Mouse (Mus musculus) ovary, postnatal 36 days (tissue): ENCODE data around the gene Glis3.

Experiments
- DNase-seq: peaks from one replicate; pipeline ENCODE4 v3.0.0; 2022; ENCODE audit warnings: low spot score, mixed read lengths

Glis3 gene

DNA sequence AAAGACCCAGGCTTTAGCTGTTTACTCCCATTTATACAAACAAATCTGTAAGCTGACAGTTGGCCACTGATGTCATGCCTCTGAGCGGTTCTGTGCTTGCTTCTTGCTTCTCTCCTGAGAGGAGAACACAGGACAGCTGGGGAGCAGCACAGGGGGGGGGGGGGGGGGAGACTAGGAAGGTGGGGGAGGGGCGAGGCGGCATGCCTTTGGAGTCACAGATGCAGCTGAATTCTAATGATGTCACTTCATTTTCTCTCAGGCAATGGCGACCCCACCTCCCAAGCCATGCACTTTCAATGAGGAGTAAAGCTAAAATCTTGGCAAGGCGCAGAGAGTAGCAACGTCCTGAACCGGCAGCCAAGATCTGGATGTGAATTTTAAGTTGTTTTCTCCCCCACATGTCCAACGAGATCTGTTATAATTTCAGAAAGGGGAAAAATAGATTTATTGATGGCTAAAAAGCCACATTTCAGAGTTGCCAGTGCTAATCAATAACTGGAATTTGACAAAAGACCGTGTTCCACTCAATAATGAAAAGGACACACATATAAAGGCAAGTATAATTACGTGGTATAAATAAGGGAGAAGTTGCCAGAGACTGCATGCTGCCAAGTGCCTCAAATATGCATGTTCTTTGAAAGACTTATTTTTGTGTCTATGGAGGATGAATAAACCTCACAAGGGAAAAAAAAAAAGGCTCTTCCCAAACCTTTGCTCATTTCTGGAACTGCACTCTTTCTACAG, 297.5 kb downstream of the Glis3 start:
- DNase-seq, result no peak

DNA sequence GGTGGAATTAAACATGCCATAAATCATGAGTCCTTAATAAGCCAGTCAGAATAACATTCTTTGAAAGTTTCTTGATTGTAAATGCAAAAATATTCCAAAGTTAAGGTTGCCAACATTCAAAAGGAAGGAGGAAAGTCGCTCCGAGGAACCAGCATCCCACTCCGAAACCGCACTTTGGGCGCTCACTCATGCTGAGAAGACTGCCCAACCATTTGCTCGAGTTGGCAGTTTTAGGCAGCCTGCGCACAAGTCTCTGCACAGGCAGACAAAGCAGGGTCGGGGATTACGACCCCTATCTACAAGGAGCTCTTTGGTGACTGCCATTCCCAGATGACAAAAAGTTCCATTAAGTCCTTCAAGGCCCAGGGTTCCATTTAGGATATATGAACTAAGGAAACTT, 298.4 kb downstream of the Glis3 start:
- DNase-seq, result no peak

DNA sequence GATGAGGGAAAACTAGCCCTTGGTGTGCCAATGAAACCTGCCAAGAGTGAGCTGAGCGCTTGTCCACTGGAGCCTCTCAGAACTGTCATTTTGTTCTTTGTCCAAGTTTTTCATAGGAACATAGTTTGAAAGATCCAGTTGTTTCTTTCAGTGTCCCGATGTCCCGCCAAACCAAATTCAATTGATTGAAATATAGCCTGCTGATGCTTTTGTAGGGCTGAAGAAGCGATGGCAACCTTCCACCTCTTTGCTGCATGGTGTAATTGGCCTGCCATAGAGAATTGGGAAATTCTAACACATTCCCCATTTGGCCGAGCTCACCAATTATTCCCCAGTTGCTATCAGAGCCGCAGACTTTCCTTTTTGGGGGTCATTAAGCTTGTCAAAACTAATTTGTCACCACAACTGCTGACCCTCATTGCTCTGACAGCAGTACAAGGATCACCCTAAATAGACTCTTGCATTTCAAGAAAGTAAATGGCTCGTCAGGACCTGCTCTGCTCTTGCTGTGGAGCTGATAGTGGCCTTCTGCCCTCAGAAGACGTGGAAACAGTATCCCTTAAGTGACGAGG, 299.1 kb downstream of the Glis3 start:
- DNase-seq, result no peak

DNA sequence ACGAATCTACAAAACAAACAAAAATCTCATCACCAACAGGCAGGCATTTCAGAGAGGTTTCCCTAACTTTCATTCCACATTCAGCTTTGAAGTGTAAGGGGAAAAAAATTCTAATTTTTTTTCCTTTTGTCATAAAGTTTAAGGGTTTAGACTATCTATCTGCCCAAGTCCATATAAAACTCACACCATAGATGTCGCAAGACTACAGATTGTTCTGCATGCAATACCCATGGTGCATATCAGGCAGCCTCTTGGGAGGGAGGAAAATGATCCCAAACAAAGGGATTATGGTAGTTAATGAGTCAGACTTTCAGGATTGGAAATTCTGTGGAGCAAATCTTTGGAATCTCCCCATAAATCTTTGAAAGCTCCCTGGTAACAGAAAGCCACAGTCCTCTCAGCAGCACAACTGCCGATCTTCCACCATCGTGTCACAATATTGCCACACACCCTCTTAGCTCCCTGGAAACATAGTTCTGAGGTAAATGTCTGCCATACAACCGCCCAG, 302.0 kb downstream of the Glis3 start:
- DNase-seq, result no peak

DNA sequence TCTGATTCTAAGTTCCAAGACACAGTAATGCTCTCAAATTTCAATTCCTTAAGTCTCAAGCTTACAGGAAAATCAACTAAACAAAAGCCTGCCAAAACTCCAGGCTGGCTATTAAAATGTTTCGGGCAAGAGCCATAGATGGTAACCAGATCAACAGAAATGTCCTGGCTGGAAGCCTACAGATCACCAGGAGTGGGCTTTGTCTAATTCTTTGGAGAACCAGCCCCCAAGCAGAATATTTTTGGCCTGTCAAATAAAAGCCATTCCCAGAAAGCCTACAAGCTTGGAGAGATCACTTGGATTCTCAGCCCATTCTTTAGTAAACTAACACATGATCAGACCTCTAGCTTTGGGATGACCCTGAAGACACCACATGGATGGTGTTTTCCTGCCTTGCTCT, 303.5 kb downstream of the Glis3 start:
- DNase-seq, result no peak

DNA sequence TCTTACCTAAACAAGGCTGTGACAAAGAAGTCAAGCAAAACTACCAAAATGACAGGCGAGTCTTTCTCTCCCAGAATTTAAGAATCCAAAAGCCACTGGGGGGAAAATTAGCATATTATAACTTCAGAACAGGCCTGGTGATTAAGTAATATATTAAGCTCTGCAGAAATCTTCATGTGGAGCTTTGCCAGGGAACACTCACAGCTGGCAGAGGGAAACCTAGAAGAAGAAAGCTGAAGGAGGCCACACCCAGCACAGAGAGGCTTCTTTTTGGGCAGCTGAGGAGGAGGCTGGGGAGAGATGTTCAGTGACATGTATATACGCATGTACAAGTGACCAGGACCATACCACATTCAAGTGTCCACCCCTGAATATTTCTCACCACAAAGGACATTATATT, 304.1 kb downstream of the Glis3 start:
- DNase-seq, result no peak

DNA sequence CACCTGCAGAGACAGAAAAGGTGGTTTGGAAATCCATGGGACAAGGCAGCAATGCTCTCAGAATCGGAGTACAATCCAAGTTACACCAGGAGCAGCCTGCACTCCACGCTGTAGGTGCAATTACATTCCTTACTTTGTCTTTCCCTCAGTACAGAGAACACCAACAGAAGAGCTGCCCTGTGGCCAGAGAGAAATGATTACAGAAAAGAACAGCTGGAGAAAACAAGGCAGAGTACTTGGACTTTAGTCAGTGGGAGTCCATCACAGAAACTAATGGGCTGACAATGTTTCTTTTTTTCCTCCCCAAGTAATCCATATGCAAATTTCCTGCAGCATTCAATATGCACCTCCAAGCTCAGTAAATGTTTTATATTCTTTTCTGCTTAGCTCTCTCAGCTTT, 305.4 kb downstream of the Glis3 start:
- no peak for DNase-seq

DNA sequence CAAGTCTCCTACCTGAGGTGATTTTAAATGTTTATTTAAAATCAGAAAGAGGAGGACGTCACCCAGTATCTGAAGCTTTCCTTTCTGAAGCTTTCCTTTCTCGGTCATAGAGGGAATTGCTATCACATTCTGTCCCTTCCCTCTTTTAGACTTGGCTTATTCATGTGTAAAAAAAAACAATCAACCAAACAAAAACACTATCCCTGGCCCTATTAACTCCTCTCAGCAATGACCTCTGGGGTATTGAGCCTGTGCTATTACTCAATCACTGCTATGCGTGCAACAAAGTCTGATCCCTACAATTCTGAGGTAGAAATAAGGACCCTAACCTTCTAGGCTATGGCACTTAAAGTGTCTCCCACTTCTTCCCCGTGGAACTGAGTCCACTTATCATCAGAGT, 311.7 kb downstream of the Glis3 start:
- DNase-seq, result no peak

DNA sequence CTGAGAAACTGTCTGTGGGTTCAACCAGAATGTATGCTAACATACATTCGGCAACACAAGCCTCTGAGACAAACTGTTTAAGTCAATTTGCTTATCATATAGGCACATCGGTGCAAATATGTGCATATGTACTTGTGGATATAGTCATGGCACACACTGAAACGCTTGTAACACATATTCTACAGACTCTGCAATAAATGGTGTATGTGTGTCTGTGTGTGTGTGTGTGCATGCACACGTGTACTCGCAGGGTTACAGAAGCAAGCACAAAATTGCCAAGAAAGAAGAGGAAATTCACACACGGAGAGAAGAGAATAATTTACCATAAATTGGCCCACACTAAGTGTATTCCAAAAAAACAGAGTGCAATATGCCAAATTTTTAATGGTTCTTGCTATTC, 312.6 kb downstream of the Glis3 start:
- DNase-seq, result no peak

DNA sequence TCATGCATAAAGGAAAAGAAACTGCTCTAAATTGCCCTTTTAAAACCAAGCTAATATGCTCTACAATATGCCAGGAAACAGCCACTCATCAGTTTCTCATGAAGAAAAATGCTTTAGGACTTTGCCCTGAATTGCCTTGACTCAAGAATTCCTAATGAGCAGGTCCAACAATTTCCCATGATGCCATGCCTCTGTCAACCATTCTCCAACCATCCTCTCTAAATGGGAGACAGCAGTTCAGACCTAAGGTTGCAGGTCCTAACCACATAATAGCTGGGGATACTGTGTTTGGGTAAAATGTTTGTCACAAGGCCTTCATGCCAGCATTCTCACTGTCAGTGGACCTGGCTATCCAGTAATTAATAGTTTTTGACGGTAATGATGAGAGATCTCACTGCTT, 313.1 kb downstream of the Glis3 start:
- no peak for DNase-seq

DNA sequence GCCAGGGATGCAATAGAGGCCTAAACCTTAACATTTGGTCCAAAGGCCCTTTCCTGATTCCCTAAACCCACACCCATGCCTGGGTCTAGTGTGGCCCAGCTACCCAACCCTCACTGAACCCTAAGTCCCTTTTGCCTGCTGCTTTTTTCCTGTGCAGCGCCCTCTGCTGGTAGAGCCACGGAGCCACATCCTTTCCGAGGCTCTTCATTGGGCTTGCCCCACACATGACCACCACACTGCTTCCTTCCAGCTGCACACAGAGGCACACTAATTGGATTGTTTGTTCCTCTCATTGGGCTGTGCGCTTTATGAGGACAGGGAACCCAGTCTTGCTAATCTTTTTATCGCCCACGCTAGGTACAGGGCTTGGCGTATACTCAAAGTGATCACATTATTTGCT, 314.0 kb downstream of the Glis3 start:
- peak; percentile 26 for DNase-seq

DNA sequence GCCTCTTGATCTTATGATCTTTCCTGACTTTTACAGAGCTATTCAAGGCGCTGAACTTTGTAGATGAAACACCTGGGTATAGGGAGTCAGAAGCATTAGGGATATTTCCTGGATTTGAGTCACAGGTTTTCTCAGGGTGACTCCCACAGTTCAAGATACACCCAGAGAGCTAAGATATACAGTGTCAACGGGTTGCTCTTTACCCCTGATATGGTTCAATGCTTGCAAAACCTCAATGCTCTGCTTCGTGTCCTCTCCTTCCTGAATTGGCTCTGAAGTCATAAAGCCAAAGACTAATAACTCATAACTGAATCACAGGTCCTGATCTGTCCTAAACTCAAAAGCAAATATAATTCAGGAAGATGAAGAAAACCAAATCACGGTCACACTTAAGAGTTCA, 319.0 kb downstream of the Glis3 start:
- no peak for DNase-seq

DNA sequence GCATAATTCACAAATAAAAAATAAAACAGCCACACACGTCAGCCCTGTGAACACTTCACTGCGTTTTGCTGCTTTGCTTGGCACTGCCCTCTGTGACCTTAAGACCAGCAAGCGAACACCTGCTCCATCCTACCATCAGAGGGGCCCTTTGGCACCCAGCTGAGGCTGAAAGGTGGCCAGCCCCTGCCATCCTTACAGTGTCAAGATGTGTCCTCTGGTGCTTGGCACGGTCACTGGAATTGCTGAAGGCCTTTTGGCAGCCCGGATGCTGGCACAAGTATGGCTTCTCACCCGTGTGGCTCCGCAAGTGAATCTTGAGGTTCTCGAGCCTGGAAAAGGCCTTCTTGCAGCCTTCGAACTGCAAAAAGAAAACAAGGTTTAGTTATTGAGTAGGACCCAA, 322.3 kb downstream of the Glis3 start:
- no peak for DNase-seq

DNA sequence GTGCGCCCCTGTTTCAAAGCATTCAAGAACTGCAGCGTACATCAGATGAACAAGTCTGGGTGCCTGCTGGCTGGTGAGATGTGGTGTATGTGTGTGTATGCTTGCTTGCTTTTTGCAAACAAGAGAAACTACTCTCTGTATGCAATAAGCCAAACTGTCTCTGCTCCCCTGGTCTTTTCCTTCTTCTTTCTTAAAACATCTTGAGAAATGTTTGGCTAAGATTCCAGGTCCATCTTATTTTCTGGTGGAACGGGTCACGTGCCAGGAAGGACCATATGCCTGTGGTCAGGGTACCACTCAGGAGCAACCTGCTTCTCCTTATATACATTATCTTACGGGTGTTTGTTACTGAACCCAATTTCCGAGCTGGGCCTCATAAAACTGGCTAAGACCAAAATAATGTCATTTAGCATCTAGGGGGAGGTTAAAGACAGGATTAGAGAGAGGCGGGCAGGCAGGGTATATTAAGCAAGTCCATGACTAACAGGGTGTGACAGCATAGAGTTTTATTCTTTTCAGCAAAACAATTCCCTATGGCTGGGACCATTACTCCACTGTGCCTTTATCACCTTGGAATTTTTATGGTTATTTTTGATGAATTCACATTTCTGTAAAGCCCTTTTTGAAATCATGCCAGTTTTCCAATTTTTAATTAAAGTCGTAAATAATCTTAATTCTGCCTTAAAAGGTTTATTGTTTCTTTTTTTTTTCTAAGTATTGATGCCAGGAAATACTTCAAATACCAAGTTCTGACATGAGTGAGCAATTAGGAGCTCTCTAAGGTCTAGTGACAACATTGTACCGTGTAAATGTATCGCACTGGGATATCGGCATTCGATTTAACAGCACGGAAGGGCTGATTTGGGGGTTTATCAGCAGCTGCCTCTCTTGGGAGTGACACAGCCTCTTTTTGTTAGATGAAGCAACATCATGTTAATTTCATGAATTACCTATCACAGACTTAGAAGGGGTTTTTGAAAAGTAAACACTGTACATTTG, 328.5 kb downstream of the Glis3 start:
- no peak for DNase-seq

DNA sequence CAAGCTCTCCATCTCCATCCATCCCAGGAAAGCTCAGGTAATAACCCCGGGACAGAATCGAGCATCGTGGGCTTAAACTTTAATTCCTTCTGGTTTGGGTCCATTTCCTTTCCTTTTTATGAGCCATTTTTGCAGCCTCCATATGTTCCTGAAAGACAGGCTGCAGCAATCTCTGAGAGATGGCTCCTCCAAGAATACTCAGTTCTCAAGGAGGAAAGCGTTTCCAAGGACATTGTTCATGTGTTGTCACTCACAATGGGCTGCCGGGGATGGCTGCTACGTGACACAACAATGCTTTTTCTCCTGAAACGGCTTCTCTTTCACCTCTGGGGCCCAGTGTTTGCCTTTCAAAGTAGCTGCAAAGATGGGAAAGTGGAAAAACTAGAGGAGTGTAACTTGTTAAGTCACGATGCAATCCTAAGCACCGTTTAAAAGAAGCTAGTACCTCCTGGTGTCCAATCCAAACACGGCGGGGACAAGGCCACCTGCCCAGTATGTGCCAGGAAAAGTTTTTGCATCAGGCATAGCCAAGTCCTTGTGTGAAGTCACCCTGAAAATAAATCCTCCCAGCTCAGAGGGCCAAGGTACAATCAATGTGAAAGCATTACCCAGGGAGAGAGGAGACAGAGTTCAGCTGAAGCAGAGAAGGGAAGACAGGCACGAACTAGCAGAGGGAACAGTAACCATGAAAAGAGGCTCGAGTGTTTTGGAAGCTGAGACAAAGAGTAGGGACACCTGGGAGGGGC, 332.6 kb downstream of the Glis3 start:
- DNase-seq, result no peak

DNA sequence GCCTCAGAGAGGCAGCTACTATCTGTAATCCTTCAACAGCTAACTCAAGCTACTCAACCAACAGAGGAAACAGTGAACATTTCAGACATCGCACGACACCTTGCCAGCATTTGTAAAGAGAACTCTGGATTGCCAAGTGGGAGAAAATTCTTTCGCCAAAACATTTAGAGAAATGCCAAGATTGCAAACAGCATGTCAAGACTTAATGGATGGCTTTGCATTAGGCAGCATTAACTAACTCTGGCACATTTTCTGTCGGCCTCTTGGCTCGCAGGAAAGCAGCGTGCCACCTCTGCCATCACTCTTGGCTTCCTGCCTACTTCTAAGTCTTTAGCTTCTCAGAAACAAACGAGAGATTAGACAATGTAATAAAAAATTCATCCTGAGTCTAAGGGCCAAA, 336.2 kb downstream of the Glis3 start:
- no peak for DNase-seq

DNA sequence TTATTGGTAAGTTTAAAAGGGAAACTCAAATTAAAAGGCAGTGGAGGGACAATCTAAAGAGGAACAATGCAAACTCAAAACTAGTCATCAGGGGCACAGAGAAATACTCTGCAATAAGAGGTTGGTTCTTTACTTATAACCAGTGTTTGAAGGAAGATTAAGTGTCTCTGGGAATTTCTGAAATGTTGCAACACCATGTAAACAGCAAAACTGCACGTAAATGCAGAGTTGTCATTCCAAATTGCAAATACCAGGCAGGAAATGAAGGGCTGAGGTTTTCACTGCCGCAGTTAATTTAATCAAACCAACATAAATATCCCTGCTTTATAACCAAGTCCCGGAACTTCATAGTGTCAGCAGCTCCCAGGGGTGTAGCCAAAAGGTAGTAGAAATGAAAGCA, 342.3 kb downstream of the Glis3 start:
- DNase-seq, result no peak

DNA sequence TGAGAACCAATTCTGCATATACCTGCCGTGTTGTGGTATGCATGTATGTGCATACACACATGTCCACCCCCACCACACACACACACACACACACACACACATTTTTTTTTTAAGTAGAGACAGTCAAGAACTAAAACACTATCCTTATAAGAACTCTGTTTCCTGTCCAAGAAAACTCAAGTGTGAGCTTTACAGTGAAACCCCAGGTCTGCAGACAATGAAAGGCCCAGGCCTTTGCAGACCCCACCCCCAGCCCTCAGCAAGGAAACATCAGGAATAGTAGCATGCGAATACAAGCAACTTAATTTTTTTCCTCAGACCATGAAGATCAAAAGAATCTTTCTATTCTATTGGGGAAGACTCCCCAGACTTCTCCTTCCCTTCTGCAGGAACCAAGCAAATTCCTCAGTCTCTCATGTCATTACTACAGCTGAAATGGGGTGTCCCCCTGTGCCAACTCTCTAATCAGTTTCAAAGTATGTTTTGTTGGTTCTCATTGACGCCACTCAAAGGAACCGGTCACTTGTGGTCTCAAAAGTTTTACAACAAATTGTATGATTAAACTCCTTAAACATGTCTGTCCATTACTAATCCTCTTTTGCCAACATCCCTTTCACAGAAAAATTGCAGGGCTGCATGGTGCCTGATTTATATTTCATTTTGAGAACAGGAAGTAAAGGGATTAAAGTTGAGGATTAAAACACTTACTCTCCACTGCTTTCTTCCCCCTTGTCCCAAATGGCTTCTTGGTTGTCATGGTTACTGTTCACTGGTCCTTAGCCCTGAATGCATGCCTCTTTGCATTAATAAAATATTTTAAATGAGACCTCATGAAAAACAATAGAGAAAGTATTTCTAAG, 343.0 kb downstream of the Glis3 start:
- DNase-seq, result no peak

DNA sequence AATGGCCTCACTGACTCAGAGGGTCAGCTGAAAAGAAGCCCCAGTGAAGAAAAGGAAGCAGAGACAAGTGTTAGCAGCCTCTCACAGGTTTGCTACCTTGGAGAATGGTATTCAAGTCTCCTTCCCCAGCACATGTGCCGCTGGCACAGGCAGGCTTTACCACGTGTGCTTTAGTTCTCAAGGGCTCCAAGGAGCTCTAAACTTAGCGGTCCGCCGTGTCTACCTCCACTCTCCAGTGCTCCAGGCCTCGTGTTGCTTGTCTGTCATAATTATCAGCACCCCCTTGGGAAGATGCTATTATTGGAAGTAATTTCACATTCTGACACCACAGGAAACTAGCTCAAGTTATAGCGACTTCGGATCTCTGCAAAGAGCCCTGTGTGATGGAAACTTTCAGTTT, 344.0 kb downstream of the Glis3 start:
- no peak for DNase-seq

DNA sequence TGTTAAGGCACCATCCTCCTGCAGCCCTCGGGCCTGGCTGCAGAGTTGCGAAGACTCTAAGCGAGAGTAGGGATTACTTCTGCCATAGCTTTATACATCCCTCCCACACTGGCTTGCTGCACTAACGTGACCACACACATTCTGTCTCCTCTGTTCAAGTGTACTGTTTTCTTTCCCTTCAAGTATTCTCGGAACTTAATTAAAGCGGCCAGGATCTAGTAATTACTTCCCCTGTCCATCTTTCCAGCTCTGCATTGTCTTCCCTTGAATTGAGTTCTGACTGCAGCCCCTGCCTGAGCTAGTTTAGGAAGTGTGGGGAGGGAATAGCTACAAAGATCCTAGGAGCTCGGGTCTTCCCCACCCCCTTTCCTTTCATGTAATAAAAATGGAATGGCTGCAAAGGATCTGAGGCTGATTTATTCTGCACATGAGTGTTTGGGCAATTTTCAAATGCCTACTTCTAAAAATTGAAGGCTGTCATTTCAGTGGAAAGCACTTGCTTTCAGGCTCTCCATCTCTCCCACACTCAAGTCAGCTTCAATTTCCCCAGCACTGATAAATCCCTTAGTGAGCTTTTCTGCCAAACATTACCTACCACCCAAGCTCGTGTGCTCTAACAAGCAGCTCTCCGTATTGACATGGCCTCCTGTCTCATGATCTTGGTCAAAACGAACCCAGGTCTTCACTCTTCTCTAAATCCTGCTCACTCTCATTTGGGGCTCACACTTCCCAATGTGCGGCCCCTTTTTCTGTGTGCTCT, 346.7 kb downstream of the Glis3 start:
- DNase-seq, result no peak
